ENCODE assay signal across 11 mouse cellular contexts in genomic region chr9:15477556-15477955, GRCm38 (mm10). TPM values are rescaled to one million over a fixed set of nuclear protein-coding genes. Genes with fewer than 3 reads are reported as not detected.
DNase-seq lines count a peak whose midpoint lies in the region.
"Had no signal": no experiment of that assay in that cellular context is flagged by ENCODE, and none has a peak within 500 bp of the region (broad histone marks: within the 10 kb centered on the region; RNA-seq: fewer than 3 reads in every experiment).

No protein-coding gene starts in this region.

- intact Hi-C loops in left cerebral cortex, postnatal 4 days (cut with DNase I): no loop called here
- intact Hi-C loops in left cerebral cortex, postnatal 25 days (cut with DNase I): no loop called here
- intact Hi-C loops in gastrocnemius, postnatal 14 days (cut with DNase I; ENCODE audit: low total_unique reads): no loop called here

- peak; percentile 52 for DNase-seq in adrenal gland, postnatal 14 days
- no peak for DNase-seq in adrenal gland, adult 18-20 months (ENCODE audit: low spot score in 2 of 2)
- DNase-seq in left cerebral cortex, postnatal 4 days: peak; percentile 84
- no peak for DNase-seq in left cerebral cortex, postnatal 25 days (ENCODE audit: low spot score in 2 of 2)
- DNase-seq in cerebellum, adult 18-20 months: peak; percentile 54 to 63
- DNase-seq in gastrocnemius, postnatal 14 days: peak; percentile 42
- DNase-seq in left cerebral cortex, adult 18-20 months (ENCODE audit: low spot score in 2 of 2): no peak
- DNase-seq in frontal cortex, postnatal 25 days (ENCODE audit: low spot score in 2 of 2): no peak
- DNase-seq: kidney, postnatal 14 days; lung, postnatal 4 days; midbrain, embryonic 14.5 days had no signal

RNA-seq across cellular contexts. Expression of gene Smco4, which starts 15.7 kb away (rescaled TPM):
- total RNA-seq in adrenal gland, postnatal 14 days (2021): 32.1 and 38.9 TPM in 2 replicates
- total RNA-seq in adrenal gland, adult 18-20 months (2021): 10 to 100 TPM; 16.6 to 28.7 TPM
- 1 to 10 TPM; 5.2 to 6.8 TPM for total RNA-seq in left cerebral cortex, postnatal 4 days (2021)
- 1 to 10 TPM; 3.3 to 4.1 TPM for total RNA-seq in left cerebral cortex, postnatal 25 days (2021)
- total RNA-seq in gastrocnemius, postnatal 14 days (2021): 10 to 100 TPM; 12.9 to 16.9 TPM
- total RNA-seq in left cerebral cortex, adult 18-20 months (2021): 1 to 10 TPM; 3.4 to 3.7 TPM

Comparison
In these comparisons a context has a peak if more than half of its experiments do, and no peak if none do; other contexts are left out.
1. DNase-seq: peak in adrenal gland, postnatal 14 days (single experiment), left cerebral cortex, postnatal 4 days (single experiment), cerebellum, adult 18-20 months (2 of 2) and gastrocnemius, postnatal 14 days (single experiment); none in adrenal gland, adult 18-20 months (0 of 2), left cerebral cortex, postnatal 25 days (0 of 2), left cerebral cortex, adult 18-20 months (0 of 2) and frontal cortex, postnatal 25 days (0 of 2).